Mouse (Mus musculus) limb, embryonic 14.5 days (tissue): ENCODE results near the gene Zfp592. TPM values are rescaled to one million over a fixed set of nuclear protein-coding genes. Genes with fewer than 3 reads are reported as not detected.

ENCODE experiments used
- ATAC-seq: fragments of 200-750 bp; cut with Nextera tagmentation; 2 replicates; pipeline ENCODE4 v1.8.0; 2017; ENCODE audit warnings: low read depth, moderate number of reproducible peaks, moderate TSS enrichment; ENCODE audit not compliant: low FRiP score
- DNase-seq: peaks from one replicate; pipeline ENCODE4 v3.0.0-alpha.2; 2015; ENCODE audit warnings: low spot score
- H3K27ac ChIP-seq: fragments of 300-500 bp; sonication (generic); replicated peaks from 2 replicates; pipeline ENCODE4 v1.5.1; 2014; ENCODE audit warnings: low read depth, mild to moderate bottlenecking, low read length, moderate library complexity, mixed read lengths
- H3K27me3 ChIP-seq: fragments of 300-500 bp; sonication (generic); 2 replicates; pipeline ENCODE4 v1.6.1; 2014; ENCODE audit warnings: low read length, mixed read lengths; ENCODE audit not compliant: control insufficient read depth, insufficient read depth
- H3K36me3 ChIP-seq: fragments of 300-500 bp; sonication (generic); 2 replicates; pipeline ENCODE4 v1.6.1; 2014; ENCODE audit warnings: mild to moderate bottlenecking, low read length, moderate library complexity, mixed read lengths; ENCODE audit not compliant: control insufficient read depth, insufficient read depth
- H3K4me1 ChIP-seq: fragments of 300-500 bp; sonication (generic); 2 replicates; pipeline ENCODE4 v1.6.1; 2014; ENCODE audit warnings: antibody characterized with exemption, low read length, mixed read lengths; ENCODE audit not compliant: control insufficient read depth, insufficient read depth
- H3K4me2 ChIP-seq: fragments of 300-500 bp; sonication (generic); replicated peaks from 2 replicates; pipeline ENCODE4 v1.6.1; 2014; ENCODE audit warnings: low read depth, mild to moderate bottlenecking, low read length, moderate library complexity; ENCODE audit not compliant: severe bottlenecking
- H3K4me3 ChIP-seq: fragments of 300-500 bp; sonication (generic); replicated peaks from 2 replicates; pipeline ENCODE4 v1.5.1; 2014; ENCODE audit warnings: low read length
- H3K9ac ChIP-seq: fragments of 300-500 bp; sonication (generic); 2 replicates; pipeline ENCODE4 v1.6.1; 2014; ENCODE audit warnings: mild to moderate bottlenecking, low read depth, low read length, moderate library complexity; ENCODE audit not compliant: severe bottlenecking
- H3K9me3 ChIP-seq: fragments of 300-500 bp; sonication (generic); 2 replicates; pipeline ENCODE4 v1.6.1; 2016; ENCODE audit warnings: low read length; ENCODE audit not compliant: control insufficient read depth
- POLR2A ChIP-seq: fragments of 200-500 bp; IDR thresholded peaks from 2 replicates; pipeline ENCODE4 v1.8.0; 2012; ENCODE audit warnings: inconsistent platforms, mild to moderate bottlenecking, moderate library complexity, borderline replicate concordance; ENCODE audit not compliant: insufficient read depth, insufficient read length; ENCODE audit errors: extremely low read depth
- WGBS: fragments of 180-500 bp; shearing (Covaris S2); extraction: QIAGEN DNeasy Blood & Tissue Kit; methylation state at CpG from one replicate; pipeline ENCODE4 v1.1.7; 2014; 5-methylcytosine and 5-hydroxymethylcytosine counted together
- polyA plus RNA-seq, 2 experiments: library from polyadenylated mRNA; depleted of rRNA in 1 of 2; stranded (reverse) in 1 of 2; unstranded in 1 of 2; fragments of >200 nt; fragmentation: Nextera tagmentation in 1 of 2; extraction: Ambion mirVana in 1 of 2; gene quantifications; 2 replicates each; pipeline versions ENCODE4 v1.2.1 to v1.2.3; 2012 to 2014

Zfp592 gene
- polyA plus RNA-seq, 2 experiments: 13.7 to 24.3 TPM

GRCm38 (mm10) chr7:81025751-81026150, 32.3 kb downstream of the Zfp592 start:
- Histone ChIP-seq H3K4me1 (no peaks in the 10 kb centered on the region), H3K4me3 (no peak overlapping the region), H3K9me3 (no peaks in the 10 kb centered on the region), H3K27me3 (no peaks in the 10 kb centered on the region), H3K4me2 (no peak overlapping the region), H3K36me3 (peaks cover 75% of the 10 kb centered on the region), H3K9ac (no peak overlapping the region), H3K27ac (no peak overlapping the region)
- TF ChIP-seq POLR2A: no peak
- WGBS: 100% methylated on average over 2 of the region's 2 CpGs
- ATAC-seq: no peak
- DNase-seq: no peak

GRCm38 (mm10) chr7:81039711-81040110, 46.2 kb downstream of the Zfp592 start:
- no peak overlapping the region for H3K27ac ChIP-seq
- no peaks in the 10 kb centered on the region for H3K27me3 ChIP-seq
- H3K4me1 ChIP-seq: no peaks in the 10 kb centered on the region
- ATAC-seq: no peak
- WGBS: 78% methylated on average over 2 of the region's 2 CpGs
- no peaks in the 10 kb centered on the region for H3K9me3 ChIP-seq
- no peak for DNase-seq
- H3K36me3 ChIP-seq: peaks cover 81% of the 10 kb centered on the region
- H3K9ac ChIP-seq: no peak overlapping the region
- no peak overlapping the region for H3K4me3 ChIP-seq
- no peak for TF ChIP-seq POLR2A
- no peak overlapping the region for H3K4me2 ChIP-seq

- Histone ChIP-seq H3K27me3 (no peaks in the 10 kb centered on the region), H3K9me3 (no peaks in the 10 kb centered on the region), H3K4me3 (no peak overlapping the region), H3K9ac (no peak overlapping the region), H3K27ac (no peak overlapping the region), H3K4me1 (no peaks in the 10 kb centered on the region), H3K4me2 (no peak overlapping the region), H3K36me3 (peaks cover 60% of the 10 kb centered on the region)
- TF ChIP-seq POLR2A: no peak
- 85% methylated on average over 5 of the region's 5 CpGs for WGBS
- DNase-seq (no peak), ATAC-seq (no peak)
Observed at GRCm38 (mm10) chr7:81043023-81043620, 49.6 kb downstream of the Zfp592 start.

- H3K27ac ChIP-seq: no peak overlapping the region
- WGBS: 87% methylated on average over 3 of the region's 3 CpGs
Observed at GRCm38 (mm10) chr7:81047847-81048246, 54.4 kb downstream of the Zfp592 start.

GRCm38 (mm10) chr7:81048513-81048912, 55.0 kb downstream of the Zfp592 start:
- Histone ChIP-seq H3K9ac (no peak overlapping the region), H3K36me3 (peaks cover 13% of the 10 kb centered on the region), H3K4me1 (no peaks in the 10 kb centered on the region), H3K9me3 (no peaks in the 10 kb centered on the region), H3K27ac (no peak overlapping the region), H3K27me3 (no peaks in the 10 kb centered on the region), H3K4me3 (no peak overlapping the region), H3K4me2 (no peak overlapping the region)
- no peak for TF ChIP-seq POLR2A
- WGBS: 86% methylated on average over 2 of the region's 2 CpGs
- no peak for ATAC-seq
- DNase-seq: no peak

More at GRCm38 (mm10) chr7:81047847-81048246, 54.4 kb downstream of the Zfp592 start:
- DNase-seq (no peak), ATAC-seq (no peak)
- H3K27me3 ChIP-seq: no peaks in the 10 kb centered on the region
- TF ChIP-seq POLR2A: no peak
- no peak overlapping the region for H3K4me2 ChIP-seq
- no peaks in the 10 kb centered on the region for H3K9me3 ChIP-seq
- H3K4me1 ChIP-seq: no peaks in the 10 kb centered on the region
- no peak overlapping the region for H3K4me3 ChIP-seq
- no peak overlapping the region for H3K9ac ChIP-seq
- peaks cover 16% of the 10 kb centered on the region for H3K36me3 ChIP-seq
